Mouse (Mus musculus): ENCODE results near the gene Atcay.
"Not testable (repeated sequence)": the region's sequence is repeated elsewhere in the genome, so short reads cannot be mapped to it uniquely, and the experiment has no call there.

DNA sequence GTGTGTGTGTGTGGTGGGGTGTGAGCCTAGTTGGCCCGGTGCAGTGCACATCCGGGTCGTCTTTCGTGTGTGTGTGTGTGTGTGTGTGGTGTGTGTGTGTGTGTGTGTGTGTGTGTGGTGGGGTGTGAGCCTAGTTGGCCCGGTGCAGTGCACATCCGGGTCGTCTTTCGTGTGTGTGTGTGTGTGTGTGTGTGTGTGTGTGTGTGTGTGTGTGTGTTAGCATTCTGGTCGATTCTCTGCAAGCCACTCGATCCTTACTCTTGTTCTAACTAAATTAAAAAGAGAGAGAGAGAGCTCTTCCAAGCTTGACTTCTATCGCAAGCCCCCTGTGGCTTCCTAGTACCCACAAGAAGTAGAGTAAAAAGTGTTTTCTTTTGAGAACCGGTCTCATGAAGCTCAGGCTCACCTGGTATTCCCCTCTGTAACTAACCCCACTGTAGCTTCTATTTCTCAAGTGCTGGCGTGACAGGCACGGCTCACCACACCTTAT is 61.2 kb downstream of the Atcay start:
- not testable (repeated sequence) for TF ChIP-seq CHD2, ZNF384 (IDR thresholded peaks at IDR 0.05; ENCODE audit: low read depth, low read length)

Measured in ES-E14 (cell line).